Mouse (Mus musculus) CH12.LX (cell line): Measurements from ENCODE around the gene Fen1. TPM values are rescaled to one million over a fixed set of nuclear protein-coding genes. Genes with fewer than 3 reads are reported as not detected.

ENCODE experiments used
- DNase-seq: peaks from one replicate; pipeline ENCODE4 v3.0.0-alpha.2; 2013; ENCODE audit errors: extremely low read depth
- H3K27ac ChIP-seq: 2 replicates; pipeline ENCODE4 v1.5.1; 2012; ENCODE audit warnings: low read depth, mild to moderate bottlenecking, control low read depth, moderate library complexity; ENCODE audit not compliant: insufficient read depth
- H3K27me3 ChIP-seq: replicated peaks from 2 replicates; pipeline ENCODE3; 2012; ENCODE audit warnings: inconsistent platforms
- H3K36me3 ChIP-seq, 2 experiments: replicated peaks in 1 of 2; 2 replicates each; pipeline versions ENCODE3 to v1.6.1; 2012; ENCODE audit warnings: inconsistent platforms in 1 of 2, low read length in 1 of 2, mild to moderate bottlenecking in 1 of 2, mixed read lengths in 1 of 2, moderate library complexity in 1 of 2; ENCODE audit not compliant: control insufficient read depth in 1 of 2, insufficient read depth in 1 of 2
- H3K4me1 ChIP-seq, 2 experiments: 2 replicates each; pipeline ENCODE4 v1.6.1; 2012; ENCODE audit warnings: inconsistent platforms in 1 of 2, moderate library complexity in 1 of 2; ENCODE audit not compliant: insufficient read depth in 2 of 2, control insufficient read depth in 1 of 2
- H3K4me2 ChIP-seq: 2 replicates; pipeline ENCODE4 v1.6.1; 2012; ENCODE audit warnings: low read depth, mild to moderate bottlenecking, control low read depth; ENCODE audit not compliant: poor library complexity, insufficient read depth, severe bottlenecking
- H3K4me3 ChIP-seq, 3 experiments: fragments of 150-350 bp in 1 of 3; sonication (generic) in 1 of 3; replicated peaks in 1 of 3; 2 replicates each; pipeline versions ENCODE3 to v1.5.1; 2011 to 2012; ENCODE audit warnings: low read depth in 2 of 3, low read length in 2 of 3, mild to moderate bottlenecking in 2 of 3, moderate library complexity in 2 of 3, control low read depth in 1 of 3, improper control_type of control experiment in 1 of 3, inconsistent platforms in 1 of 3, mixed read lengths in 1 of 3; ENCODE audit not compliant: poor library complexity in 1 of 3
- H3K79me2 ChIP-seq: replicated peaks from 2 replicates; pipeline ENCODE4 v1.6.1; 2012; ENCODE audit warnings: mild to moderate bottlenecking, moderate library complexity; ENCODE audit not compliant: control insufficient read depth, poor library complexity, insufficient read depth, severe bottlenecking; ENCODE audit errors: extremely low read depth
- H3K9ac ChIP-seq: 2 replicates; pipeline ENCODE4 v1.6.1; 2012; ENCODE audit warnings: low read depth, mild to moderate bottlenecking, control low read depth, moderate library complexity; ENCODE audit not compliant: insufficient read depth
- H3K9me3 ChIP-seq: replicated peaks from 2 replicates; pipeline ENCODE3; 2012; ENCODE audit warnings: low read length, inconsistent platforms, mixed read lengths
- CHD2 ChIP-seq: IDR thresholded peaks from 2 replicates; pipeline ENCODE4 v1.6.1; 2011; ENCODE audit warnings: low read length, improper control_type of control experiment
- CTCF ChIP-seq, 2 experiments: IDR thresholded peaks in 1 of 2; conservative IDR thresholded peaks in 1 of 2; 2 replicates each; pipeline ENCODE4 v1.5.1; 2011 to 2012; ENCODE audit warnings: low read depth in 2 of 2, low read length in 2 of 2, improper control_type of control experiment in 1 of 2, inconsistent platforms in 1 of 2, mild to moderate bottlenecking in 1 of 2, moderate library complexity in 1 of 2
- E2F4 ChIP-seq: IDR thresholded peaks from 2 replicates; pipeline ENCODE4 v1.6.1; 2011; ENCODE audit warnings: low read depth, low read length, improper control_type of control experiment; ENCODE audit not compliant: insufficient replicate concordance
- ELF1 ChIP-seq: IDR thresholded peaks from 2 replicates; pipeline ENCODE4 v1.6.1; 2014; ENCODE audit warnings: low read depth, mild to moderate bottlenecking, inconsistent platforms, low read length, improper control_type of control experiment
- EP300 ChIP-seq: IDR thresholded peaks from 2 replicates; pipeline ENCODE4 v1.6.1; 2011; ENCODE audit warnings: low read length, improper control_type of control experiment
- ETS1 ChIP-seq: conservative IDR thresholded peaks from 2 replicates; pipeline ENCODE4 v1.6.1; 2012; ENCODE audit warnings: low read depth, mild to moderate bottlenecking, inconsistent platforms, low read length, improper control_type of control experiment, moderate library complexity
- GABPA ChIP-seq: IDR thresholded peaks from 2 replicates; pipeline ENCODE4 v1.6.1; 2012; ENCODE audit warnings: low read depth, low read length, improper control_type of control experiment, inconsistent platforms; ENCODE audit not compliant: insufficient replicate concordance
- HCFC1 ChIP-seq: IDR thresholded peaks from 2 replicates; pipeline ENCODE4 v1.6.1; 2012; ENCODE audit warnings: low read depth, mild to moderate bottlenecking, inconsistent platforms, low read length, improper control_type of control experiment
- JUN ChIP-seq: IDR thresholded peaks from 2 replicates; pipeline ENCODE4 v1.6.1; 2011; ENCODE audit warnings: low read depth, mild to moderate bottlenecking, low read length, improper control_type of control experiment, moderate library complexity; ENCODE audit not compliant: insufficient read depth
- JUND ChIP-seq: conservative IDR thresholded peaks from 2 replicates; pipeline ENCODE4 v1.6.1; 2011; ENCODE audit warnings: low read depth, low read length, improper control_type of control experiment
- MAFK ChIP-seq: IDR thresholded peaks from 2 replicates; pipeline ENCODE4 v1.6.1; 2011; ENCODE audit warnings: low read length, improper control_type of control experiment; ENCODE audit not compliant: insufficient replicate concordance
- MAX ChIP-seq: IDR thresholded peaks from 2 replicates; pipeline ENCODE4 v1.6.1; 2011; ENCODE audit warnings: low read length, improper control_type of control experiment
- MAZ ChIP-seq: IDR thresholded peaks from 2 replicates; pipeline ENCODE4 v1.6.1; 2012; ENCODE audit warnings: low read depth, mild to moderate bottlenecking, inconsistent platforms, low read length, improper control_type of control experiment, moderate library complexity
- MEF2A ChIP-seq: IDR thresholded peaks from 2 replicates; pipeline ENCODE4 v1.6.1; 2014; ENCODE audit warnings: low read depth, mild to moderate bottlenecking, inconsistent platforms, low read length, improper control_type of control experiment, borderline replicate concordance
- MXI1 ChIP-seq: IDR thresholded peaks from 2 replicates; pipeline ENCODE4 v1.6.1; 2011; ENCODE audit warnings: mild to moderate bottlenecking, low read depth, low read length, improper control_type of control experiment
- NELFE ChIP-seq: IDR thresholded peaks from 2 replicates; pipeline ENCODE4 v1.6.1; 2011; ENCODE audit warnings: low read depth, low read length, improper control_type of control experiment
- NRF1 ChIP-seq: IDR thresholded peaks from 2 replicates; pipeline ENCODE4 v1.6.1; 2014; ENCODE audit warnings: low read depth, mild to moderate bottlenecking, inconsistent platforms, low read length, improper control_type of control experiment, moderate library complexity
- PAX5 ChIP-seq: IDR thresholded peaks from 2 replicates; pipeline ENCODE4 v1.6.1; 2012; ENCODE audit warnings: low read length, inconsistent platforms, mixed read lengths
- POLR2A ChIP-seq: IDR thresholded peaks from 2 replicates; pipeline ENCODE4 v1.6.1; 2011; ENCODE audit warnings: low read depth, mild to moderate bottlenecking, improper control_type of control experiment, low read length
- RAD21 ChIP-seq: IDR thresholded peaks from 2 replicates; pipeline ENCODE4 v1.6.1; 2011; ENCODE audit warnings: low read depth, mild to moderate bottlenecking, low read length, improper control_type of control experiment, moderate library complexity
- SIN3A ChIP-seq: IDR thresholded peaks from 2 replicates; pipeline ENCODE4 v1.6.1; 2012; ENCODE audit warnings: low read length, improper control_type of control experiment, inconsistent platforms
- SMC3 ChIP-seq: IDR thresholded peaks from 2 replicates; pipeline ENCODE4 v1.6.1; 2011; ENCODE audit warnings: low read depth, low read length, improper control_type of control experiment
- USF1 ChIP-seq: IDR thresholded peaks from 2 replicates; pipeline ENCODE4 v1.6.1; 2014; ENCODE audit warnings: low read depth, mild to moderate bottlenecking, inconsistent platforms, low read length, improper control_type of control experiment
- ZKSCAN1 ChIP-seq: IDR thresholded peaks from 2 replicates; pipeline ENCODE4 v1.6.1; 2012; ENCODE audit warnings: low read depth, inconsistent platforms, low read length, improper control_type of control experiment, borderline replicate concordance
- ZMIZ1 ChIP-seq: IDR thresholded peaks from 2 replicates; pipeline ENCODE4 v1.6.1; 2012; ENCODE audit warnings: low read depth, mild to moderate bottlenecking, inconsistent platforms, low read length, improper control_type of control experiment
- ZNF384 ChIP-seq: IDR thresholded peaks from 2 replicates; pipeline ENCODE4 v1.6.1; 2012; ENCODE audit warnings: low read depth, low read length, improper control_type of control experiment, inconsistent platforms
- dilution Hi-C: fragments of 300-500 bp; cut with MboI; formaldehyde crosslinking; loops from 2 replicates; pipeline ENCODE4 v1.14.3; 2020; ENCODE audit warnings: low sequenced_read_pairs; ENCODE audit not compliant: extremely low pct_unique_long_range_greater_than_20kb, extremely low pct_ligation_motif_present
- in situ Hi-C: fragments of 300-500 bp; cut with MboI; formaldehyde crosslinking; loops from 3 replicates; pipeline ENCODE4 v1.14.3; 2019; ENCODE audit warnings: low sequenced_read_pairs, low pct_ligation_motif_present, low pct_unique_long_range_greater_than_20kb, mixed read lengths
- polyA plus RNA-seq: library from polyadenylated mRNA; unstranded; fragments of >175 nt; gene quantifications from 2 replicates; pipeline ENCODE4 v1.2.1, GENCODE M21; 2012; ENCODE audit warnings: low read depth; ENCODE audit not compliant: insufficient read length
- total RNA-seq, 2 experiments: library from RNA; depleted of rRNA; stranded (reverse); fragments of 300-350 nt in 1 of 2; fragments of >200 nt in 1 of 2; gene quantifications; 2 replicates each; pipeline ENCODE4 v1.2.3; 2012 to 2014

Gene Fen1
- total and polyA plus RNA-seq, 3 experiments = 111 to 156 (median 125) TPM

- no peak for TF ChIP-seq USF1
- TF ChIP-seq HCFC1 = no peak
- TF ChIP-seq ZNF384 = no peak
- TF ChIP-seq MAFK = no peak
- no peak for TF ChIP-seq MXI1
- no peak for TF ChIP-seq EP300
- no peak for TF ChIP-seq CTCF (conservative IDR thresholded peaks at IDR 0.05 in 1 of 2, IDR thresholded peaks at IDR 0.05 in 1 of 2; ENCODE audit: low read depth in 2 of 2, low read length in 2 of 2)
- TF ChIP-seq CHD2 = no peak
- no peak for TF ChIP-seq NRF1
- TF ChIP-seq RAD21 = no peak
- TF ChIP-seq JUN = no peak
- Histone ChIP-seq H3K4me3 (peak overlapping the region; percentile 92 to 100 (median 99)), H3K9me3 (no peaks in the 10 kb centered on the region), H3K9ac (peak overlapping the region; percentile 99), H3K27me3 (no peaks in the 10 kb centered on the region), H3K4me1 (peaks cover 0 to 25% of the 10 kb centered on the region in 2 experiments; a peak in 2 of 4 replicates), H3K36me3 (peaks cover 46 to 66% of the 10 kb centered on the region in 2 experiments), H3K27ac (peak overlapping the region; percentile 74; the same call in 1 of the 2 replicates), H3K79me2 (peaks cover 47% of the 10 kb centered on the region), H3K4me2 (peak overlapping the region; percentile 69)
- dilution Hi-C loops (no loop called here), in situ Hi-C loops (loop anchor here (5.0 to 10.0 kb wide), 2 partner anchors 168 to 291 kb away; no protein-coding TSS in a partner anchor)
- DNase-seq = peak; percentile 31
These were observed 672 bp downstream of the Fen1 start for GRCm38 (mm10) chr19:10203146-10203847.

- Histone ChIP-seq H3K4me1 (peaks cover 0 to 14% of the 10 kb centered on the region in 2 experiments; a peak in 2 of 4 replicates), H3K9ac (no peak overlapping the region), H3K79me2 (peaks cover 30% of the 10 kb centered on the region), H3K27ac (no peak overlapping the region), H3K27me3 (no peaks in the 10 kb centered on the region), H3K36me3 (peaks cover 50 to 80% of the 10 kb centered on the region in 2 experiments), H3K4me2 (no peak overlapping the region), H3K4me3 (no peak overlapping the region), H3K9me3 (no peaks in the 10 kb centered on the region)
- in situ Hi-C loops (no loop called here), dilution Hi-C loops (no loop called here)
- DNase-seq = peak; percentile 80
- TF ChIP-seq CTCF (conservative IDR thresholded peaks at IDR 0.05 in 1 of 2, IDR thresholded peaks at IDR 0.05 in 1 of 2; ENCODE audit: low read depth in 2 of 2, low read length in 2 of 2) (peak; percentile 71 to 89), MAZ (no peak), NELFE (peak; percentile 31; the same call in 1 of the 2 replicates), RAD21 (peak; percentile 68), ETS1 (no peak), SMC3 (peak; percentile 69), ZKSCAN1 (no peak), PAX5 (no peak), POLR2A (no peak), ELF1 (no peak), GABPA (no peak), JUND (no peak), MAX (no peak), NRF1 (no peak), EP300 (no peak), ZMIZ1 (no peak), E2F4 (0 out of 2 replicates have a peak, but pooled peaks have one; percentile 26), MEF2A (no peak), SIN3A (no peak), MXI1 (no peak)
These were observed 5.2 kb downstream of the Fen1 start for GRCm38 (mm10) chr19:10198723-10199122.
